Mouse (Mus musculus) kidney, adult 2 months (tissue): ENCODE measurements around the gene Ccr10. TPM values are rescaled to one million over a fixed set of nuclear protein-coding genes. Genes with fewer than 3 reads are reported as not detected.

Experiments used
- DNase-seq: peaks from one replicate; pipeline ENCODE4 v3.0.0; 2021
- H3K27ac ChIP-seq: fragments of 200-500 bp; 2 replicates; pipeline ENCODE4 v1.5.1; 2012; ENCODE audit warnings: low read depth, low read length, control low read depth, inconsistent platforms; ENCODE audit not compliant: insufficient read depth
- H3K27me3 ChIP-seq: fragments of 200-500 bp; replicated peaks from 2 replicates; pipeline ENCODE4 v1.6.1; 2012; ENCODE audit warnings: mild to moderate bottlenecking, moderate library complexity, low read length, inconsistent platforms; ENCODE audit not compliant: control insufficient read depth, insufficient read depth
- H3K36me3 ChIP-seq: fragments of 200-500 bp; 2 replicates; pipeline ENCODE4 v1.6.1; 2012; ENCODE audit warnings: mild to moderate bottlenecking, moderate library complexity, low read length, inconsistent platforms; ENCODE audit not compliant: control insufficient read depth, insufficient read depth
- H3K4me1 ChIP-seq: fragments of 200-500 bp; 2 replicates; pipeline ENCODE4 v1.6.1; 2011; ENCODE audit warnings: low read length; ENCODE audit not compliant: control insufficient read depth, insufficient read depth
- H3K4me3 ChIP-seq: fragments of 200-500 bp; 2 replicates; pipeline ENCODE4 v1.5.1; 2011; ENCODE audit warnings: mild to moderate bottlenecking, low read depth, low read length, control low read depth; ENCODE audit not compliant: insufficient read depth
- CTCF ChIP-seq: fragments of 200-500 bp; conservative IDR thresholded peaks from 2 replicates; pipeline ENCODE4 v1.5.1; 2011; ENCODE audit warnings: low read depth, mild to moderate bottlenecking, control low read depth, low read length, moderate library complexity, mixed read lengths; ENCODE audit not compliant: insufficient read depth, insufficient read length
- POLR2A ChIP-seq: fragments of 200-500 bp; IDR thresholded peaks from one replicate; pipeline ENCODE4 v1.6.1; 2011; ENCODE audit warnings: low read depth, low read length, control low read depth
- WGBS: fragments of 180-500 bp; shearing (Covaris S2); methylation state at CpG from one replicate; pipeline ENCODE4 v1.1.7; 2018; 5-methylcytosine and 5-hydroxymethylcytosine counted together
- polyA plus RNA-seq: library from polyadenylated mRNA; depleted of rRNA; stranded (reverse); fragments of >200 nt; gene quantifications from 2 replicates; pipeline ENCODE4 v1.2.3, GENCODE M21; 2012

Gene Ccr10
- polyA plus RNA-seq, 1 experiment = 0.33 TPM

DNA sequence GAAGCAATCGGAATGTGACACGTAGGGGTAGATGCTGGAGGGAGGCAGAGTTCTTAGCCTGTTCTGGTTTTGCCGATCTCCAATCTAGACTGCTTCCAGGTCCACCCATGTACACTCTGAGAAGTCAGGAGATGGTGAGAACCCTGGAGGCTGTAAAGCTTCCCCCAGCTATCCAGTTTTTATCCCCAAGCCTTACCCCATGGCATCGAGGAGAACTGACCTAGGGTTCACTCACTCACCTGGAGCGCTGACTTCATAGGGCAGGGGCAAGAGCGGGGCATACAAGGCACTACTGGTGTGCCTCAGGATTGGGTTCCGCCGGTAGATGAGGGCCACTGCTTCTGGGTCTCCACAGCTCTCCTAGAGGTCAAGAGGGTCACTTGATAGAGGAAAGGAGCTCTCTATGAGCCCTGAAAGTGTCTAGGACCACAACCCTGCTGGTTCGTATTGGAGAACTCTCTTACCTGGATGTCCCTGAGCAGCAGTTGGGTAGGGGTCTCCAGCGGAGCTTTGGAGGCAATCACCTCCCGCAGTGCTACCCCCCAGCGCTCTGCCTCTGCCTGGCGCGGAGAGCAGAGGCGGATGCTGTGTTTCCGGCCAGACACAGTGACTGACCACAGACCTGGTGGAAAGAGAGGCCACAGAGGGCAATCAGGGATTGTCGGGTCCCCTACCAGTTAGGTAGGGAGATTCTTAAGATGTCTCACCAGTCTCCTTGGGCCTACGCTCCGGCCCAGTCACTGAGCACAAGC, 7.9 kb downstream of the Ccr10 start:
- TF ChIP-seq POLR2A = no peak
- TF ChIP-seq CTCF = no peak
- 0 out of 2 replicates have a peak overlapping the region, but pooled peaks have one; percentile 10 for H3K27ac ChIP-seq
- no peaks in the 10 kb centered on the region for H3K27me3 ChIP-seq
- DNase-seq = no peak
- no peak overlapping the region for H3K4me3 ChIP-seq
- H3K36me3 ChIP-seq = peaks cover 4% of the 10 kb centered on the region; the same call in 1 of the 2 replicates
- WGBS = 77% methylated on average over 19 of the region's 19 CpGs
- peaks cover 12% of the 10 kb centered on the region; the same call in 1 of the 2 replicates for H3K4me1 ChIP-seq

DNA sequence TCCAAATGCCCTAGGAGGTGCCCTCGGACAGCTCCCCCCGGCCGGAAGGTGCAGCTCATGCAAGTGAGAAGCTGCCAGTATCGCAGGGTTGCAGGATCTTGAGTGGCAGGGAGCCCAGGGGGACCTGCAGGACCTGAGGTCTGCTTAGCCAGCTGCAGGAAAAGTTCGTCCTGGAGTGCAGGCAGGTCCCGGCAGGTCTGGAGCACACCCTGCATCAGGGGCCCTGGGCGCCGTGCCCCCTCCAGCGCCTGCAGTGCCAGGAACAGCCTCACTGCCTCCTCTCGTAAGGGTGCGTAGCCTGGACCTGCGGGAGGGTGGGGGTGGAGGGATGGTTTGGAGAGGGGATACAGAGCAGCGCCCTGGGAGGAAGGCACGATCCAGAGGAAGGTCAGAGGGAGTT, 8.9 kb downstream of the Ccr10 start:
- Histone ChIP-seq H3K4me3 (no peak overlapping the region), H3K27me3 (no peaks in the 10 kb centered on the region), H3K36me3 (peaks cover 4% of the 10 kb centered on the region; the same call in 1 of the 2 replicates), H3K4me1 (peaks cover 4% of the 10 kb centered on the region; the same call in 1 of the 2 replicates), H3K27ac (no peak overlapping the region)
- 85% methylated on average over 14 of the region's 14 CpGs for WGBS
- TF ChIP-seq POLR2A (no peak), CTCF (no peak)
- DNase-seq = no peak

DNA sequence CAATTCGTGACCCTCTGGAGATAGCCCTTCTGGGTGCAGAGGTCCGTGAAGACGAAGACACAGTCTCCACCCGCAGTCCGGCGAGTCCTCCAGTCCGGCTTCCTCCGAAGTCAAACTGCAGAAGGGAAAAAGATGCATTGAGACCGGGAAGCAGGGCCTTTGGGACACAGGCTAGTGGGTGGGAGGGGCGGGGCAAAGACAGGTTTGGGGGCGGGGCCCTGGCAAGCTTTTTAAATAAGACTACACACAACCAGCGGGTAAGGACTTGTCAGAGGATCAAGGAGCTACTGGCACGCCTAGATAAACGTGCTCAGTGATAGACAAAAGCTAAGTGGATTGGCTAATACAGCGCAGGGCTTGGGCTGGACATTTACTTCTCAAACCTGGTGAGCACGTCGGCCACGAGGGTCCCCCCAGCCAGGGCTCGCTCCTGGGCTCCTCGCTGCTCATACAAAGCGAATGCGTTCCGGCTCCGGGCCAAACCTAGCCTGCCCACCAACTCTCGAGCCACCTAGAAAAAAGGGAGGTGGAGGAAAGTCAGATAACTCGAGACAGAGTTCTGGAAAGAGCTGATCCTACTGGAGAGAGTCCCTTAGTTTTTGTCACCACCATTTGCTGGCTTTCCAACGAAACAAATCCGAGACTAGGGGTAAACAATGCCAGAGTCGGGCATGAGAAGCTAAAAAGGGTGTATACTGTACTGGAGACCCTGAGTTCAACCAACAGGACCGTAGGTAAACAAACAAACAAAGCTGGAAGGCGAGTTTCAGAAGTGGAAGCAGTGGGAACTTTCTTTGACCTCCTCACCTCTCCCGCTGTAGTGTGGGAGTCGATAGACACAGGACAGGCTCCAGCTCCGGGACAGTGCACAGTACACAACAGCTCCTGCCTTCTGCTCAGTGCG, 10.3 kb downstream of the Ccr10 start:
- H3K27ac ChIP-seq = no peak overlapping the region
- TF ChIP-seq CTCF (no peak), POLR2A (no peak)
- no peak overlapping the region for H3K4me3 ChIP-seq
- WGBS = 78% methylated on average over 35 of the region's 35 CpGs
- DNase-seq = no peak
- peaks cover 4% of the 10 kb centered on the region; the same call in 1 of the 2 replicates for H3K36me3 ChIP-seq
- no peaks in the 10 kb centered on the region for H3K27me3 ChIP-seq
- H3K4me1 ChIP-seq = peaks cover 4% of the 10 kb centered on the region; the same call in 1 of the 2 replicates

DNA sequence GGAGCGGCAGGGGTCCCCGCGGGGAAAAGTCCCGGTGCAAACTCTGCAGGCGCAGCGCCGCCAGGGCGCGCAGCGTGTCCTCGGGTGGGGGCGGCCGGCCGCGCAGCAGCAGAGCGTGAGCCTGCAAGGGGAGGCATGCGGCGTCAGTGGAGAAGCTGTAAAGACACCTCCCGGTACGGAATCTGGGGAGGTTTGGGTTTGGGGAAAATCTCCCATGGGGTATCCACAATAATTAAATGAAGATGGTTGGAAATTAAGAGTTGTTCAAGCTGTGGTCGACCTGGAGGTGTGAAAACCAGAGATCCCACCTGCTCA, 10.9 kb downstream of the Ccr10 start:
- no peak for DNase-seq
- H3K4me3 ChIP-seq = no peak overlapping the region
- WGBS = 77% methylated on average over 21 of the region's 21 CpGs
- no peak overlapping the region for H3K27ac ChIP-seq
- 0 out of 2 replicates have a peak, but pooled peaks cover 3% of the 10 kb centered on the region for H3K4me1 ChIP-seq
- TF ChIP-seq CTCF = no peak
- TF ChIP-seq POLR2A = no peak
- H3K27me3 ChIP-seq = no peaks in the 10 kb centered on the region
- peaks cover 4% of the 10 kb centered on the region; the same call in 1 of the 2 replicates for H3K36me3 ChIP-seq

DNA sequence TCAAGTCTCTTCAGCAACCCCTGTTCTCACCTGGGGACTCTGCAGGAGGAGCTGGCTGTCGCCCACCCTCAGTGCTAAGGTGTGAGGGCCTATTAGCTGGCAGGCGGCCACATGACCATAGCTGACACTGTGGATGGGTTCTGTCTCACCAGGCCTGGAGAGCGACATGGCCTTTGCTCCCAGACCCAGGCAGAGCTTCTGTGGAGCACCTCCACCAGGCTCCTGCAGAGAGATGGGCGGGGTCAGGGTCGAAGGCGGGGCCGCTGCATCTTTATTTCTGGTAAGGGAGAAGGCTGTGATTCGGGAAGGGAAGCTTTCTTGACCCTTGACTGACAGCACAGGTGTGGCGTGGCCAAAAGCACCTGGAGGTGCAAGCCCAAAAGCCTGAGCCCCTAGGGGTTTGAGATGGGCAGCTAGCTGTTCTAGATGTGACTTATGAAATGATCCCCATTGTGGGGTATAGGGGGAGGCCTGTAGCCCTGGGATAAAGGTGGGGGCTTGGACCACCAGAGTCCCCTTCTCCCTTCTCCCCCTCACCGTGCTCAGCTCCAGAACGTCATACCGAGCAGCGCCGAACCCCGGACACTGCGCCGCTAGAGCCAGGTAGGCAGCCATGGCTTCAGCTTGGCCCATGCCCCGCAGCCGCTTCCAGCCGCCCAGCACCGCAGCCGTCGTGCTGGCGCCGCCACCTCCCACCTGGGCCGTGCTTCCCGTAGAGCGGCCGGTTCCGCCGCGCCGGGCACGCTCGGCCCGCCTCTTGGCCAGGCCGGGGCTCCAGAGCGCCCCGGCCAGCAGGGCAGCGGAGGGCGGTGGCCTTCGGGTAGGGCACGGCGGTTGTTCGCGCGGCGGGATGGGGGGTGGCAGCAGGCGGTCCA, 11.5 kb downstream of the Ccr10 start:
- Histone ChIP-seq H3K4me3 (no peak overlapping the region), H3K27ac (no peak overlapping the region), H3K27me3 (no peaks in the 10 kb centered on the region), H3K36me3 (peaks cover 4% of the 10 kb centered on the region; the same call in 1 of the 2 replicates), H3K4me1 (no peaks in the 10 kb centered on the region)
- TF ChIP-seq POLR2A = no peak
- no peak for TF ChIP-seq CTCF
- peak; percentile 83 for DNase-seq
- 66% methylated on average over 49 of the region's 49 CpGs for WGBS

DNA sequence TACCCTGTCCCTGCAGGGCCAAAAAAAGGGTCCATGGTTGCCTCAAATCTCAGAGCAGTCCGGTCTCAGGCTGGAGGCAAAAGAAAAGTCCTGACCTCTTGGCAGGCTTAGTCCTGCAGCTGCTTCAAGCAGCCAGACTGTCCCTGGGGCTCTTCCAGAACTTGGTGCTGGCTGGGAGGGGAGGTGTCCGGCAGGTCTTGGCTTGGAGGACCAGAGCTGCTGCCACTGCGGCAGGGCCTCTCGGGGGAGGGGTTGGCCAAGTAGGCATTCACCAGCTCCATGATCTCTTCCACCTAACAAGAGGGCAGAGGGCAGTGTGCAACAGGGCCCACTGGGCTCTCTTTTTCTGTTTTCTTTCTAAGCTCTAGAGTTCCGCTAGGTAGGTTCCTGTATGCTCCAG, 12.5 kb downstream of the Ccr10 start:
- Histone ChIP-seq H3K4me1 (no peaks in the 10 kb centered on the region), H3K27ac (no peak overlapping the region), H3K4me3 (no peak overlapping the region), H3K36me3 (peaks cover 4% of the 10 kb centered on the region; the same call in 1 of the 2 replicates), H3K27me3 (no peaks in the 10 kb centered on the region)
- WGBS = 49% methylated on average over 5 of the region's 5 CpGs
- no peak for TF ChIP-seq POLR2A
- TF ChIP-seq CTCF = no peak
- peak; percentile 86 for DNase-seq
